ENCODE assay signal across 8 mouse cellular contexts in genomic region chr17:48352976-48353375, GRCm38 (mm10). TPM values are rescaled to one million over a fixed set of nuclear protein-coding genes. Genes with fewer than 3 reads are reported as not detected.
A peak's percentile ranks its signal among the peaks of the same experiment; 100 is the strongest.
DNase-seq lines count a peak whose midpoint lies in the region.
"Not testable (repeated sequence)": the region's sequence is repeated elsewhere in the genome, so short reads cannot be mapped to it uniquely, and the experiment has no call there.
"Had no signal": no experiment of that assay in that cellular context is flagged by ENCODE, and none has a peak within 500 bp of the region (broad histone marks: within the 10 kb centered on the region; RNA-seq: fewer than 3 reads in every experiment).

No protein-coding gene starts in this region.

- H3K27me3 ChIP-seq in megakaryocyte, embryonic 14.5 days (replicated peaks), result not testable (repeated sequence)

- peak overlapping the region; percentile 18 for H3K4me3 ChIP-seq in megakaryocyte, embryonic 14.5 days (replicated peaks)

- peak; percentile 57 for DNase-seq in ES-CJ7 (ENCODE audit: low read depth, low spot score)
- peak; percentile 88 for DNase-seq in R1 (ENCODE audit: low read depth, low spot score)
- DNase-seq in ZHBTc4 (ENCODE audit: low read depth, low spot score), result peak; percentile 63

- H3K9me3 ChIP-seq in megakaryocyte, embryonic 14.5 days, result not testable (repeated sequence)

- H3K36me3 ChIP-seq in megakaryocyte, embryonic 14.5 days (replicated peaks; ENCODE audit: low read length), result peaks cover 35% of the 10 kb centered on the region

- peaks cover 90% of the 10 kb centered on the region for H3K4me1 ChIP-seq in megakaryocyte, embryonic 14.5 days

RNA-seq across cellular contexts. Expression of gene Treml1, which starts 6.7 kb away (rescaled TPM):
- polyA plus RNA-seq in megakaryocyte, embryonic 14.5 days (2012; ENCODE audit: insufficient read depth, low replicate concordance), result 538 and 669 TPM in 2 replicates
- polyA plus RNA-seq: activated CD4-positive, CD25-positive, alpha-beta regulatory T cell, adult 4 months; C2C12; CD4-positive, CD25-positive, alpha-beta regulatory T cell, adult 4 months; Patski had no signal

RNA-seq across cellular contexts. Expression of gene Trem2, which starts 6.8 kb away (rescaled TPM):
- polyA plus RNA-seq in megakaryocyte, embryonic 14.5 days (2012; ENCODE audit: insufficient read depth, low replicate concordance), result 45.6 and 176 TPM in 2 replicates
- polyA plus RNA-seq: activated CD4-positive, CD25-positive, alpha-beta regulatory T cell, adult 4 months; C2C12; CD4-positive, CD25-positive, alpha-beta regulatory T cell, adult 4 months had no signal

RNA-seq across cellular contexts. Expression of gene B430306N03Rik, which starts 37.0 kb away (rescaled TPM):
- 0.94 TPM in 1 of 2 replicates, not detected in the other for polyA plus RNA-seq in megakaryocyte, embryonic 14.5 days (2012; ENCODE audit: insufficient read depth, low replicate concordance)
- polyA plus RNA-seq: C2C12 had no signal

RNA-seq across cellular contexts. Expression of gene Treml2, which starts 53.7 kb away (rescaled TPM):
- polyA plus RNA-seq in megakaryocyte, embryonic 14.5 days (2012; ENCODE audit: insufficient read depth, low replicate concordance), result 38.9 and 51.5 TPM in 2 replicates
- polyA plus RNA-seq: C2C12, Patski had no signal

RNA-seq across cellular contexts. Expression of gene Nfya, which starts 56.7 kb away (rescaled TPM):
- polyA plus RNA-seq in megakaryocyte, embryonic 14.5 days (2012; ENCODE audit: insufficient read depth, low replicate concordance), result 12.7 and 14.4 TPM in 2 replicates

Comparison
In these comparisons a context has a peak if more than half of its experiments do, and no peak if none do; other contexts are left out.
1. Peak in every context shown above with its lines: DNase-seq and H3K4me3 ChIP-seq.